Mouse (Mus musculus): ENCODE data around the gene Glra1. TPM values are rescaled to one million over a fixed set of nuclear protein-coding genes. Genes with fewer than 3 reads are reported as not detected.
A peak's percentile ranks its signal among the peaks of the same experiment; 100 is the strongest.
"Not testable (repeated sequence)": the region's sequence is repeated elsewhere in the genome, so short reads cannot be mapped to it uniquely, and the experiment has no call there.

The Glra1 gene
- not detected in 2 replicates for polyA plus RNA-seq (2016; fragmentation: Nextera tagmentation; extraction: Ambion mirVana)

- H3K4me1 ChIP-seq = peaks cover 17% of the 10 kb centered on the region
- no peaks in the 10 kb centered on the region for H3K36me3 ChIP-seq (replicated peaks)
- H3K9me3 ChIP-seq = no peaks in the 10 kb centered on the region
- H3K27me3 ChIP-seq (ENCODE audit: poor library complexity, severe bottlenecking) = peaks cover 72% of the 10 kb centered on the region
- H3K4me3 ChIP-seq = peak within 1 kb of the TSS; percentile 34
- no peak within 1 kb of the TSS for H3K27ac ChIP-seq
- WGBS = 1% methylated on average over 36 of the region's 36 CpGs
- peak; percentile 78 for DNase-seq (ENCODE audit: extremely low spot score, low spot score)
These were observed at the start of gene Glra1 for GRCm38 (mm10) chr11:55607808-55608523. Gene Glra1, minus strand, starts transcription at chr11:55608198.

- no peak overlapping the region for H3K27ac ChIP-seq
- H3K9me3 ChIP-seq = no peaks in the 10 kb centered on the region
- DNase-seq (ENCODE audit: extremely low spot score, low spot score) = no peak
- no peaks in the 10 kb centered on the region for H3K27me3 ChIP-seq (ENCODE audit: poor library complexity, severe bottlenecking)
- no peak overlapping the region for H3K4me3 ChIP-seq
- no peaks in the 10 kb centered on the region for H3K4me1 ChIP-seq
- H3K36me3 ChIP-seq (replicated peaks) = no peaks in the 10 kb centered on the region
- 66% methylated on average over 4 of the region's 4 CpGs for WGBS
These were observed 29.0 kb upstream of the Glra1 start for GRCm38 (mm10) chr11:55636961-55637360.

DNA sequence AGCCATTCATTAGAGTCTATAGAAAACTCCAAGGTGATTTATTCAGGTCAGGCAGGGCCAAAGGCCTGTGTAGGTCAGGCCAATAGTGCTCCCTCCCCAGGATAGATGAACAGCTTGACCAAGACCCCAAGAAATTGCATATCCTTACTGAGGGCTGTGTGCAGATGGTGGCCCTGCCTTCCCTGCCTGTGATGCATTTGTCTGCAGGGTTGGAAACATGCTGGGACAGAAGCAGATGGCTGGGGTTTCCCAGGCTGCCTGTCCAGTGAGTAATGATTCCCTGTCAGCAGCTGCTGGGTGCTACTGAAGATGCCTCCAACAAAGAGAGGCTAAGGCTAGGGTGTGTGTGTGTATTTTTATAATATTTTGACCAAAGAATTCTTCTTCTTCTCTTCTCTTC lies 25.9 kb upstream of the Glra1 start:
- Histone ChIP-seq H3K27ac (no peak overlapping the region), H3K36me3 (replicated peaks) (no peaks in the 10 kb centered on the region), H3K4me1 (no peaks in the 10 kb centered on the region), H3K27me3 (ENCODE audit: poor library complexity, severe bottlenecking) (no peaks in the 10 kb centered on the region), H3K4me3 (no peak overlapping the region), H3K9me3 (no peaks in the 10 kb centered on the region)
- no peak for DNase-seq (ENCODE audit: extremely low spot score, low spot score)

GRCm38 (mm10) chr11:55614631-55615030 lies 6.6 kb upstream of the Glra1 start:
- 76% methylated on average over 8 of the region's 8 CpGs for WGBS
- DNase-seq (ENCODE audit: extremely low spot score, low spot score); H3K27ac ChIP-seq; H3K9me3 ChIP-seq; H3K27me3 ChIP-seq (ENCODE audit: poor library complexity, severe bottlenecking); H3K4me3 ChIP-seq; H3K36me3 ChIP-seq (replicated peaks); H3K4me1 ChIP-seq: not testable (repeated sequence)

GRCm38 (mm10) chr11:55608524-55608920 lies 524 bp upstream of the Glra1 start:
- peak overlapping the region; percentile 34; the same call in 1 of the 2 replicates for H3K4me3 ChIP-seq
- DNase-seq (ENCODE audit: extremely low spot score, low spot score) = no peak
- H3K27ac ChIP-seq = no peak overlapping the region
- H3K4me1 ChIP-seq = peaks cover 17% of the 10 kb centered on the region
- peaks cover 67% of the 10 kb centered on the region for H3K27me3 ChIP-seq (ENCODE audit: poor library complexity, severe bottlenecking)
- 2% methylated on average over 12 of the region's 12 CpGs for WGBS
- no peaks in the 10 kb centered on the region for H3K9me3 ChIP-seq
- H3K36me3 ChIP-seq (replicated peaks) = no peaks in the 10 kb centered on the region

DNA sequence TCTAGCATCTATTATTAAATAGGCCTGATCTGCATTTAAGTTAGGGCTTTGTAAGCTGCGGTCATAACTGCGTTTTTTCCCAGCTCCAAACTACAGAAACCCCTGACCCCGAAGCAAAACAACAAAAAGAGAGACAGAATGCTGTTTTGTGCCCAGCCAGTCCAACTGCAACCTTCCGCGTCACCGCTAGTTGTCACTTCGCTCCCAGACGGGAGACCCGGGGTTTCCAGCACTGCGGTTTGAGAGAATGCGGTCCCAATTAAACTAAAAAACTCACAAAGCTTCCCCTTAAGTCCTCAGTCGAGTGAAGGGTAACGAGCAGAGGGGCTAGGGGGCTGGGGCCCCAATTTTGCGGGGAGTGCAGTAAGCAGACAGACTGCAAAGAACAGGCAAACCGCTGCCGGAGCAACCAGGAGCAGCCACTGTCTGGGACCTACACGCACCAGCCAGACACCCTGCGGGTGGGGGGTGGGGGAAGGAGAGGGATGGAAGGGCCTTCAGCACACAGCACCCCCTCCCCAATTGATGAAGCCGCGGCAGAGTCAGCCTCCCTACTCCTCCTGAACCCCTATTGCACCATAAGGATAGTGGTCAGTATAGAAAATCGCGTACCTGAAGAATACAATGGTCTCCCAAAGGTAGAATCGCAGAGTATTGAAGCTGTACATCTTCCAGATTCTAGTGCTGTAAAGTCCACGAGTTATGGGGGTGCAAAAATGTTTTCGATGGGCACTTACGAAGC lies 761 bp downstream of the Glra1 start:
- peak overlapping the region; percentile 34 for H3K4me3 ChIP-seq
- peaks cover 80% of the 10 kb centered on the region for H3K27me3 ChIP-seq (ENCODE audit: poor library complexity, severe bottlenecking)
- peaks cover 21% of the 10 kb centered on the region for H3K4me1 ChIP-seq
- peak; percentile 23 for DNase-seq (ENCODE audit: extremely low spot score, low spot score)
- no peak overlapping the region for H3K27ac ChIP-seq
- WGBS = 4% methylated on average over 26 of the region's 26 CpGs
- no peaks in the 10 kb centered on the region for H3K9me3 ChIP-seq
- H3K36me3 ChIP-seq (replicated peaks) = no peaks in the 10 kb centered on the region

GRCm38 (mm10) chr11:55601447-55602065 lies 6.4 kb downstream of the Glra1 start:
- 4% methylated on average over 11 of the region's 11 CpGs for WGBS
- DNase-seq (ENCODE audit: extremely low spot score, low spot score) = peak; percentile 62
- peaks cover 21% of the 10 kb centered on the region for H3K4me1 ChIP-seq
- H3K36me3 ChIP-seq (replicated peaks) = no peaks in the 10 kb centered on the region
- peaks cover 95% of the 10 kb centered on the region for H3K27me3 ChIP-seq (ENCODE audit: poor library complexity, severe bottlenecking)
- H3K4me3 ChIP-seq = no peak overlapping the region
- H3K9me3 ChIP-seq = no peaks in the 10 kb centered on the region
- no peak overlapping the region for H3K27ac ChIP-seq

GRCm38 (mm10) chr11:55595726-55596125 lies 12.3 kb downstream of the Glra1 start:
- no peak overlapping the region for H3K27ac ChIP-seq
- no peak for DNase-seq (ENCODE audit: extremely low spot score, low spot score)
- no peaks in the 10 kb centered on the region for H3K9me3 ChIP-seq
- no peaks in the 10 kb centered on the region for H3K36me3 ChIP-seq (replicated peaks)
- peaks cover 2% of the 10 kb centered on the region for H3K4me1 ChIP-seq
- peaks cover 55% of the 10 kb centered on the region for H3K27me3 ChIP-seq (ENCODE audit: poor library complexity, severe bottlenecking)
- H3K4me3 ChIP-seq = no peak overlapping the region
- 95% methylated on average over 1 of the region's 1 CpGs for WGBS

DNA sequence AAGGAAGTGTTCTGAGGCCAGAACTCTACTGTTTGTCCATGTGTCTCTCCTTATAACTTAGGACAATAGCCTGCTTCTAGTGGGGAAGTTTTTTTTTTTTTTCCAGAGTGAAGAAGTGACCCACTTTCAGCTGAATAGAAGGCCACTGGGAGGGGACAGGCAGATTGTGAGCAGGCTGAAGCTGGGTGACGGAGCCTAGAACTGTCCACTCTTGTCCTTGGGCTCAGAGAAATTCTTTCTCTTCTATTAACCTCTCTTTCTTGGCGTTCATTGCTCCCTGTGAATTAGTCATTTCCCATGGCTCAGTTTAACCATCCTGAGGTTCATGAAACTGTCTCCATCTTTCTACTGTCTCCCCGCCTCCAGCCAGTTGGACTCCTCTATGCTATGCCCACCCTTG lies 13.6 kb downstream of the Glra1 start:
- Histone ChIP-seq H3K27me3 (ENCODE audit: poor library complexity, severe bottlenecking) (peaks cover 42% of the 10 kb centered on the region), H3K4me3 (no peak overlapping the region), H3K27ac (no peak overlapping the region), H3K36me3 (replicated peaks) (no peaks in the 10 kb centered on the region), H3K4me1 (no peaks in the 10 kb centered on the region), H3K9me3 (no peaks in the 10 kb centered on the region)
- DNase-seq (ENCODE audit: extremely low spot score, low spot score) = no peak
- 86% methylated on average over 3 of the region's 3 CpGs for WGBS

DNA sequence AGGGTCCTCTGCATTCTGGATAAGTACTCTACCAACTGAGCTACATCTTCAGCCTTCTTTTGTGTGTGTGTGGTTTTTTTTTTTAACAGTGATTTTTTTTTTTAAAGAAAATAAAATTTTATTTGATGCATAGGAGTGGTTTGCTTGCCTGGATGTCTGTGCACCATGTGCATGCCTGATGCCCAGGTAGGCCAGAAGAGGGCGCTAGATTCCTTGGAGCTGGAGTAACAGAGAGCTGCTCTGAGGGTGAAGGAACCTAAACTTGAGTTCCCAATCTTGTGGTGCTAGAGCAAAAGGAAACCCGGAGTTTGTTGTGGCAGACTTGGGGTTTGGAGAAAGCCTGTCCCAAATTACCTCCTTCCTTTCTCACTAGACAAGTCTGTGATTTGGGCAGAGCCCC lies 16.8 kb downstream of the Glra1 start:
- H3K27ac ChIP-seq = no peak overlapping the region
- 59% methylated on average over 2 of the region's 2 CpGs for WGBS

DNA sequence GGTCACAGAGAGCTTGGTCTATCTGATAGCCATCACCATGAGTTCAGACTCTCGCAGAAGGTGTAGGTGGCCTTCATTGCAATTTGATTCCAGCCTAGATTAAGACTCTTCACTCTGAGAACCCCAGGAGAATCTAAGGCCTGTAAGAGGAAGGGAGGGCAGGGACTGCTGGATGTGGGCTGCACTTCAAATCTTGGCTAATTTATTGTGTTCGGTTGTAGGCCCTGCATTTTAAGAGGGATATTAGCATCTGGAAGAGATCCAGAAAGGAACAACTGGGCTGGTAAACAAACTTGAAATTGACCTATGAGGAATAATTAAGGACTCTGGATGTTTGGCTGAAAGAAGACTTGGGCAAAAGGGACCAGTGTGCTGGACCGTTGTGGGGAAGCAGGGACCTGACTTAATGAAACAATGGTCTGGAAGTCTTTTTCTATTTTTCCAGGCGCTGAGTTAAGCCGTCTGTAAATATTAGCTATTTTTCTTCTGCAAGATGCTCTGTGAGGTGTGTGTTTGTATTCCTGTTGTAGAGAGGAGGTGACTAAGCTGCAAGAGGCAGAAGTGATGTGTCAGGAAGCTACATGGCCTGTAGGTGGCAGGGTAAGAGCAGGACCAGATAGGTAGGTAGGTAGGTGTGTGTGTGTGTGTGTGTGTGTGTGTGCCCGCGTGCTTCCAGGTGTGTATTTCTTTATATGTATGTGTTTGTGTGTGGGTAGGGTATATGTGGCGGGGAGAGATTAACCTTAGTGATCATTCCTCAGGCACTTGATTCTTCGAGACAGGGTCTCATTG lies 18.4 kb downstream of the Glra1 start:
- Histone ChIP-seq H3K27me3 (ENCODE audit: poor library complexity, severe bottlenecking) (peaks cover 3% of the 10 kb centered on the region; the same call in 1 of the 2 replicates), H3K36me3 (replicated peaks) (no peaks in the 10 kb centered on the region), H3K27ac (no peak overlapping the region), H3K9me3 (no peaks in the 10 kb centered on the region), H3K4me1 (no peaks in the 10 kb centered on the region), H3K4me3 (no peak overlapping the region)
- 90% methylated on average over 9 of the region's 9 CpGs for WGBS
- DNase-seq (ENCODE audit: extremely low spot score, low spot score) = no peak

More for the DNA sequence above, 16.8 kb downstream of the Glra1 start:
- DNase-seq (ENCODE audit: extremely low spot score, low spot score) = no peak
- H3K4me3 ChIP-seq = no peak overlapping the region
- peaks cover 11% of the 10 kb centered on the region; the same call in 1 of the 2 replicates for H3K27me3 ChIP-seq (ENCODE audit: poor library complexity, severe bottlenecking)
- H3K36me3 ChIP-seq (replicated peaks) = no peaks in the 10 kb centered on the region
- no peaks in the 10 kb centered on the region for H3K9me3 ChIP-seq
- H3K4me1 ChIP-seq = no peaks in the 10 kb centered on the region

- no peaks in the 10 kb centered on the region; the same call in 1 of the 2 replicates for H3K9me3 ChIP-seq
- no peaks in the 10 kb centered on the region for H3K27me3 ChIP-seq (ENCODE audit: poor library complexity, severe bottlenecking)
- H3K27ac ChIP-seq = no peak overlapping the region
- no peak overlapping the region for H3K4me3 ChIP-seq
- DNase-seq (ENCODE audit: extremely low spot score, low spot score) = no peak
- H3K36me3 ChIP-seq (replicated peaks) = no peaks in the 10 kb centered on the region
- H3K4me1 ChIP-seq = no peaks in the 10 kb centered on the region
- WGBS = 88% methylated on average over 2 of the region's 2 CpGs
These were observed 33.6 kb downstream of the Glra1 start for GRCm38 (mm10) chr11:55574397-55574796.

Measured in forebrain, embryonic 10.5 days (tissue).